Mouse (Mus musculus) C2C12 (cell line): ENCODE data around the gene Erf.

Source experiments
- CTCF ChIP-seq: IDR thresholded peaks from one replicate; pipeline ENCODE4 v1.5.1; 2011; ENCODE audit not compliant: control insufficient read depth, insufficient read depth, insufficient read length
- MAX ChIP-seq: IDR thresholded peaks from one replicate; pipeline ENCODE4 v1.6.1; 2011; ENCODE audit warnings: mild to moderate bottlenecking, control low read depth
- MYOG ChIP-seq: IDR thresholded peaks from one replicate; pipeline ENCODE4 v1.6.1; 2011; ENCODE audit not compliant: control insufficient read depth, insufficient read length; ENCODE audit errors: extremely low read depth
- USF1 ChIP-seq: IDR thresholded peaks from one replicate; pipeline ENCODE4 v1.6.1; 2011; ENCODE audit warnings: low read depth, mild to moderate bottlenecking, control low read depth, moderate library complexity

- TF ChIP-seq CTCF (peak; percentile 10), USF1 (no peak), MAX (no peak), MYOG (no peak)
Measured at GRCm38 (mm10) chr7:25238829-25239623, 11.5 kb downstream of the Erf start.
